Mouse (Mus musculus): ENCODE results near the gene Rnf150.

Rnf150 gene

DNA sequence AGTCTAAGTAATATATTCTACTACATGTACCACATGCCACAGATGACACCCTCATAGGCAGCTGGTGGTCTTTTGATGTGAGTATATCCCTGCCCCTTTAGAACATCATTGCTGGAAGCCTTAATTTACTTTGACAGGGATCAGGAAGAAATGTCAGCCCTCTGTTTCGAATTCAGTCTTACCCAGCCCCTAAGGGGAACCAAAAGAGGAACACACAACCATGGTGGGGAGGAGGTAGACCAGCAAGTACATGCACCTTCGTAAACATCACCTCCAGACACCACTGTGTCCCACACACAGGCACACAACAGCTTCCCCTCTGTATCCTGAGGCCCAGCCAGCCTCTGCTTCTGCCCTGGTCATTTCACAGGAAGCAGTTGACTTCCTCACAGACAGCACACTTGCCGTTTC is 277.6 kb downstream of the Rnf150 start:
- in situ Hi-C loops (cut with MboI, MseI): no loop called here
